Mouse (Mus musculus): Measurements from ENCODE around the gene D630045J12Rik. TPM values are rescaled to one million over a fixed set of nuclear protein-coding genes. Genes with fewer than 3 reads are reported as not detected.

The D630045J12Rik gene
- polyA plus RNA-seq, 1 experiment from 2014 or later: 5.7 TPM

DNA sequence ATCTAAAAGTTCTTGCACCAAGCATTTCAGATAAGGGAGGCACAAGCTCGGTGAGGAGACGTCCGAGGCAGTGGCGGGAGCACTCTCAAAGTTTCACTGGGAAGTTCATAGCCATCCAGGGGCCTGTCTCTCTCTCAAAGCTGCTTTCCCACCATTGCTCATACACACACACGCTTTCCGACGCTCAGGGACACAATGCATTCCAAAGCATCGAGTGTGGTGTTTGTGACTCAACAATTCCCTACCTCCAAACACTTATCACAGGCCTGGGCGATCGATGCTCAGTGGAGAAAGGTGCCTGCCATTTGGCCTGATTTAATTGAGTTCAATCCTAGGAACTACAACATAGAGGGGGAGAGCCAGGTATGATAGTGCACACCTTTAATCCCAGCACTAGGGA is 159.1 kb downstream of the D630045J12Rik start:
- Histone ChIP-seq H3K4me1 (ENCODE audit: insufficient read depth, low read length) (no peaks in the 10 kb centered on the region), H3K9me3 (ENCODE audit: low read length) (no peaks in the 10 kb centered on the region)
- WGBS: 92% methylated on average over 10 of the region's 10 CpGs

DNA sequence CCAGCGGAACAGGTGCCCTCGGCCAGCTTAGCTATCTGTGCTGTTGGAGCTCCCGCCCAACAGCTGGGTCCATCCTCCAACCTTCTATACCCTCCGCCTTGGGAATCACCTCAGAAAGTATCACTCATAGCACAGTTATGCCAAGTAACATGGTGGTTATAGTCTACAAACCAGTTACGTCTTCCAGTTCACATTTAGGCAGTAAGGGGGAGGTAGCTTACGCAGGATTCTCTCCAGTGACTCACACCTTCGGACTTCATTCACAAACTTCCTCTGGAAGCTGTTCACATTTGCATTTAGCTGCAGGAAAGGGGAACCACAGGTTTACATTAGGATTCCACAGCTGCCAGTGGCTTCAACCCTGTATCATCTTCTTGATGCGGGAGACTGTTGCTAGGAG is 161.3 kb downstream of the D630045J12Rik start:
- Histone ChIP-seq H3K4me2 (replicated peaks; ENCODE audit: low read depth, low read length) (no peak overlapping the region), H3K27me3 (ENCODE audit: insufficient read depth, low read length) (no peaks in the 10 kb centered on the region), H3K27ac (ENCODE audit: low read length) (no peak overlapping the region), H3K4me3 (ENCODE audit: low read length) (no peak overlapping the region), H3K4me1 (ENCODE audit: insufficient read depth, low read length) (no peaks in the 10 kb centered on the region), H3K9me3 (ENCODE audit: low read length) (no peaks in the 10 kb centered on the region), H3K36me3 (ENCODE audit: insufficient read depth, low read length) (no peaks in the 10 kb centered on the region), H3K9ac (replicated peaks; ENCODE audit: low read length) (no peak overlapping the region)
- 94% methylated on average over 8 of the region's 8 CpGs for WGBS
- no peak for ATAC-seq (ENCODE audit: low FRiP score, low TSS enrichment)

More for the DNA sequence above, 159.1 kb downstream of the D630045J12Rik start:
- no peak overlapping the region for H3K4me2 ChIP-seq (replicated peaks; ENCODE audit: low read depth, low read length)
- ATAC-seq (ENCODE audit: low FRiP score, low TSS enrichment): no peak
- no peak overlapping the region for H3K4me3 ChIP-seq (ENCODE audit: low read length)
- H3K27me3 ChIP-seq (ENCODE audit: insufficient read depth, low read length): no peaks in the 10 kb centered on the region
- H3K27ac ChIP-seq (ENCODE audit: low read length): no peak overlapping the region
- H3K36me3 ChIP-seq (ENCODE audit: insufficient read depth, low read length): no peaks in the 10 kb centered on the region
- no peak overlapping the region for H3K9ac ChIP-seq (replicated peaks; ENCODE audit: low read length)

DNA sequence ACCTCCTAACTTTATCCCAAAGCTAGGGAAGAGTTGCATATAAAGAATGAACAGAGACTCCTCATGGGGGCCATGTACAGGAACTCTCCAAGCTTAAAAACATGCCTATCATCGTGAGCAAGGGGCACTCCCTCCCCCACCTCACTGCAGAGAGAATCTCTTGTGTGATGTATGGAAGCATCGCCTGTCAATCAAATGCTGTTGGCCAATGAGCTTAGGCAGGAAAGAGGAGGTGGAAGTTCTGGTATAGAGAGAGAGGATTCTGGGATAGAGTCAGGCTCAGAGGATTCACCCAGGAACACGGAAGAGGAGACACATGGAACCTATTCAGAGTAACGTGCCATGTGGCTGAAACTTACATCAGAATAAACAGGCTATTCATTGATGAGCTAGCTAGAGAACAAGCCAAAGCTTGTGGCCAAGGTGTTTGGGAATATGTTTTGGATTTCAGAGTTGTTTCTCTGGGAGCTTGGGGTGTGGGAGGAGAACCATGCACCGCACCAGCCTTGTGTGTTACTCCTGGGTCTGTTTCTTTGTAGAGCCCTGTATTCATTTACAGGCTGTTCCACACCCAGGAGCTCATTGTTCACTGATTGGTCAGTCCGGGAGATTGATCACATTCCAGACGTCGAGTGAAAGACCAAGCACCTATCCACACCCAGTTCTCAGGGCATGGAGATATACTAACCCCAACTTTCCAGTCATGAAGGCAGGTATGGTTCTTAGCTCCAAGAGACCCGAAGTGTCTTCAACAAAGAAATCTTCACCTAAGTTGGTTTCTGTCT is 166.4 kb downstream of the D630045J12Rik start:
- Histone ChIP-seq H3K27me3 (ENCODE audit: insufficient read depth, low read length) (no peaks in the 10 kb centered on the region), H3K4me2 (replicated peaks; ENCODE audit: low read depth, low read length) (no peak overlapping the region), H3K27ac (ENCODE audit: low read length) (no peak overlapping the region), H3K9me3 (ENCODE audit: low read length) (no peaks in the 10 kb centered on the region), H3K4me1 (ENCODE audit: insufficient read depth, low read length) (0 out of 2 replicates have a peak, but pooled peaks cover 2% of the 10 kb centered on the region), H3K36me3 (ENCODE audit: insufficient read depth, low read length) (no peaks in the 10 kb centered on the region), H3K9ac (replicated peaks; ENCODE audit: low read length) (no peak overlapping the region), H3K4me3 (ENCODE audit: low read length) (no peak overlapping the region)
- 78% methylated on average over 9 of the region's 9 CpGs for WGBS
- ATAC-seq (ENCODE audit: low FRiP score, low TSS enrichment): no peak

DNA sequence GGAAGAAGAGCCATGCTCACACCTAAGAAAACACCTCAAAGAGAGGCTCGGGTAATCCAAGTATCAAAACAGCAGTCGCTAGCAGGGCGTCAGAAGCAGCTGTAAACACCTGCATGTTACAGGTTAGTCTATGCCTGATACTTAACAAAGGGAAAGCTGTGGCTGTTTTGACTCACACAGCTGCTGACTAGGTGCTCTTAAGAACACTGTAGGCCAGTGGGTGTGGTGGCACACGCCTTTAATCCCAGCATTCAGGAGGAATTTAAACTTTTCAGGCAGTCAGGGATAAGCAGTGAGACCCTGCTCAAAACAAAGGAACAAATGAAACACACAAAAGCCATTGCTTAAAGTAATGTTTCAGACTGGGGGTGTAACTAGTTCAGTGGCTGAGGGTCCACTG is 170.6 kb downstream of the D630045J12Rik start:
- 44% methylated on average over 4 of the region's 4 CpGs for WGBS
- Histone ChIP-seq H3K4me1 (ENCODE audit: insufficient read depth, low read length) (peaks cover 15% of the 10 kb centered on the region; the same call in 1 of the 2 replicates), H3K9me3 (ENCODE audit: low read length) (no peaks in the 10 kb centered on the region), H3K4me2 (replicated peaks; ENCODE audit: low read depth, low read length) (no peak overlapping the region), H3K27ac (ENCODE audit: low read length) (no peak overlapping the region), H3K27me3 (ENCODE audit: insufficient read depth, low read length) (no peaks in the 10 kb centered on the region), H3K36me3 (ENCODE audit: insufficient read depth, low read length) (no peaks in the 10 kb centered on the region), H3K4me3 (ENCODE audit: low read length) (no peak overlapping the region), H3K9ac (replicated peaks; ENCODE audit: low read length) (no peak overlapping the region)
- ATAC-seq (ENCODE audit: low FRiP score, low TSS enrichment): no peak

DNA sequence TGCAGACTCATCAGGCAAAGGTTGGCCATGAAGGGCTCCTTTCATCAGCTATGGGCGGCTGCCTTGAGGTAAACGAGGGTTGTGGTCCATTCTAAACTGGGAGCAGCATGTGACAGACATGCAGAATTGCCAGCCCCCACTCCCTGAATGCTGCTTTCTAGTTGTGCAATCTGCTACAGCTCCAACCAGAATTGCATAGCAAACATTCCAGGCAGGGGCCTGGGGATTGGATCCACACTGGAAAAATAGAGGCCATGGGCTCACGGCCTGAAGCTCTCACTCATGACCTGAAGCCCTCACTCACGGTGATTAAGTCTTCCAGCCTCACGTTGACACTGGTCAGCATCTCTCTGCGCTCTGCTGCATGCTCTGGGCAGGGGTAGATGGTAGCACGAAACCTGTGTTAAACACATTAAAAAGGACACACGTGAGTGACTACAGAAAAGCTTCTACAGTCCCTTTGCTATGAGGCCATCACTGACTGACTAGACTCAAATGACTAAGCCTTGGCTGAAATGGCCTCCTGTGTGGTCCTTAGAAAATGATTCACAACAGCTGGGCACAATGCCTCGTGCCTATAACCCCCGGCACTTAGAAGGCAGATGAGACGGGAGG is 172.0 kb downstream of the D630045J12Rik start:
- peak; percentile 84 for ATAC-seq (ENCODE audit: low FRiP score, low TSS enrichment)

DNA sequence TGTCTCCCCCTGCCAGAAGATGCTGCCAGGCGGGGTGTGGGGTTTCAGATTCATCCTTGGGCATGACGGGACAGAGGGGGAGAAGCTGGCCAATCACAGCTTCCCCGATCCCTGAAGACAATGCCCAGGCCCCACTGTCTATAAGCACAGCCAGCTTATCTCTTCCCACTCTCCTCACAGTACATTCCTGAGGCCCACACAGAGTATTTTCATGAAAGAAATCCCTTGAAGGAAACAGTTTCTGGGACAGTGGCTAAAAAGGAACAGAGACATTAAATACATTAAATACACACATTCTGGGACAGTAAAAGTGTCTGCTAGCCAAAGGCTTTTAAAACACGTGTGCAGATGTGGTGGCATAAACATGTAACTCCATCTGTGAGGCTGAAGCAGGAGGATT is 173.4 kb downstream of the D630045J12Rik start:
- H3K4me3 ChIP-seq (ENCODE audit: low read length): no peak overlapping the region
- no peak for ATAC-seq (ENCODE audit: low FRiP score, low TSS enrichment)
- no peaks in the 10 kb centered on the region for H3K36me3 ChIP-seq (ENCODE audit: insufficient read depth, low read length)
- no peaks in the 10 kb centered on the region for H3K27me3 ChIP-seq (ENCODE audit: insufficient read depth, low read length)
- H3K9me3 ChIP-seq (ENCODE audit: low read length): no peaks in the 10 kb centered on the region
- H3K4me1 ChIP-seq (ENCODE audit: insufficient read depth, low read length): peaks cover 15% of the 10 kb centered on the region; the same call in 1 of the 2 replicates
- no peak overlapping the region for H3K27ac ChIP-seq (ENCODE audit: low read length)
- WGBS: 74% methylated on average over 4 of the region's 4 CpGs
- no peak overlapping the region for H3K4me2 ChIP-seq (replicated peaks; ENCODE audit: low read depth, low read length)
- no peak overlapping the region for H3K9ac ChIP-seq (replicated peaks; ENCODE audit: low read length)

More for the DNA sequence above, 172.0 kb downstream of the D630045J12Rik start:
- peaks cover 15% of the 10 kb centered on the region; the same call in 1 of the 2 replicates for H3K4me1 ChIP-seq (ENCODE audit: insufficient read depth, low read length)
- no peak overlapping the region for H3K4me2 ChIP-seq (replicated peaks; ENCODE audit: low read depth, low read length)
- no peaks in the 10 kb centered on the region for H3K27me3 ChIP-seq (ENCODE audit: insufficient read depth, low read length)
- H3K36me3 ChIP-seq (ENCODE audit: insufficient read depth, low read length): no peaks in the 10 kb centered on the region
- no peak overlapping the region for H3K9ac ChIP-seq (replicated peaks; ENCODE audit: low read length)
- H3K27ac ChIP-seq (ENCODE audit: low read length): peak overlapping the region; percentile 43
- H3K9me3 ChIP-seq (ENCODE audit: low read length): no peaks in the 10 kb centered on the region
- H3K4me3 ChIP-seq (ENCODE audit: low read length): no peak overlapping the region
- 30% methylated on average over 11 of the region's 11 CpGs for WGBS

DNA sequence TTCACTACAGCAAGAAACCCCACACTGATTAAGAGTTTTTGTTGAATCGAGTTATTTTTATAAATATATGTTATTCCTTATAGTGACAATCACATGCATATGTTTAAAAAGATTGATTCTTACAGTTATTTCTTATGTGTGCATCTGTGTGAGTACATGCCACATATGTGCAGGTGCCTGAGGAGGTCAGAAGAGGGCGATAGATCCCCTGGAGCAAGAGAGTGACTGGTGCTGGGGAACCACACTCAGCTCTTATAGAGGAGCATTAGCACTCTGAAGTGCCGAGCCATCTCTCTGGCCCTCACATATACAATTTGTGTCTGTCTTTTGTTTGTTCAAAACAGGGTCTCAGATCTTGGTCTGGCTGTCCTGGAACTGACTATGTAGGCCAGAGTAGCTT is 180.2 kb downstream of the D630045J12Rik start:
- Histone ChIP-seq H3K27me3 (ENCODE audit: insufficient read depth, low read length) (no peaks in the 10 kb centered on the region), H3K36me3 (ENCODE audit: insufficient read depth, low read length) (peaks cover 9% of the 10 kb centered on the region), H3K27ac (ENCODE audit: low read length) (no peak overlapping the region), H3K9me3 (ENCODE audit: low read length) (peaks cover 8% of the 10 kb centered on the region; the same call in 1 of the 2 replicates), H3K4me2 (replicated peaks; ENCODE audit: low read depth, low read length) (no peak overlapping the region), H3K4me3 (ENCODE audit: low read length) (no peak overlapping the region), H3K9ac (replicated peaks; ENCODE audit: low read length) (no peak overlapping the region), H3K4me1 (ENCODE audit: insufficient read depth, low read length) (peaks cover 11% of the 10 kb centered on the region)
- WGBS: 92% methylated on average over 3 of the region's 3 CpGs
- no peak for ATAC-seq (ENCODE audit: low FRiP score, low TSS enrichment)

Other genes starting within 250 kb of the D630045J12Rik start
- gene Svopl, start 207.0 kb downstream of the D630045J12Rik start, polyA plus RNA-seq (2015; fragmentation: Nextera tagmentation; extraction: Ambion mirVana): 15.6 and 16.5 TPM in 2 replicates
- 69.8 and 72.7 TPM in 2 replicates for gene Tmem213, start 144.8 kb downstream of the D630045J12Rik start, polyA plus RNA-seq (2015; fragmentation: Nextera tagmentation; extraction: Ambion mirVana)
- gene Atp6v0a4, start 129.4 kb downstream of the D630045J12Rik start, polyA plus RNA-seq (2015; fragmentation: Nextera tagmentation; extraction: Ambion mirVana): 21.8 and 28.9 TPM in 2 replicates
- gene Zc3hav1l, start 45.2 kb upstream of the D630045J12Rik start, polyA plus RNA-seq (2015; fragmentation: Nextera tagmentation; extraction: Ambion mirVana): 8.3 and 9.8 TPM in 2 replicates
- gene Zc3hav1, start 100.6 kb upstream of the D630045J12Rik start, polyA plus RNA-seq (2015; fragmentation: Nextera tagmentation; extraction: Ambion mirVana): 4.2 and 4.3 TPM in 2 replicates
- 7.9 and 9.8 TPM in 2 replicates for gene Ttc26, start 127.5 kb upstream of the D630045J12Rik start, polyA plus RNA-seq (2015; fragmentation: Nextera tagmentation; extraction: Ambion mirVana)
- gene Ubn2, start 179.9 kb upstream of the D630045J12Rik start, polyA plus RNA-seq (2015; fragmentation: Nextera tagmentation; extraction: Ambion mirVana): 11.5 and 12.3 TPM in 2 replicates